ENCODE assay signal across 9 mouse cellular contexts in genomic region chr12:79625699-79626554, GRCm38 (mm10).
DNase-seq lines count a peak whose midpoint lies in the region; ATAC-seq and TF ChIP-seq lines count a peak whose summit lies in the region.
"Had no signal": no experiment of that assay in that cellular context is flagged by ENCODE, and none has a peak within 500 bp of the region (broad histone marks: within the 10 kb centered on the region; RNA-seq: fewer than 3 reads in every experiment).

No protein-coding gene starts in this region.

- H3K27me3 ChIP-seq in heart, embryonic 16.5 days (ENCODE audit: control insufficient read depth, insufficient read depth, low read length): no peaks in the 10 kb centered on the region
- H3K27me3 ChIP-seq: neural tube, embryonic 12.5 days had no signal

- H3K36me3 ChIP-seq in heart, embryonic 16.5 days (ENCODE audit: control insufficient read depth, insufficient read depth): no peaks in the 10 kb centered on the region
- H3K36me3 ChIP-seq: neural tube, embryonic 12.5 days had no signal

- no peak for TF ChIP-seq CTCF in layer of hippocampus, adult 2 months (conservative IDR thresholded peaks at IDR 0.05)

- H3K27ac ChIP-seq in layer of hippocampus, adult 2 months: peak overlapping the region; percentile 59; the same call in 1 of the 2 replicates
- peak overlapping the region; percentile 68 for H3K27ac ChIP-seq in heart, embryonic 16.5 days (ENCODE audit: low read length)
- H3K27ac ChIP-seq: neural tube, embryonic 12.5 days had no signal

- H3K4me3 ChIP-seq in layer of hippocampus, adult 2 months: no peak overlapping the region
- H3K4me3 ChIP-seq in heart, embryonic 16.5 days (ENCODE audit: low read length): no peak overlapping the region
- H3K4me3 ChIP-seq: neural tube, embryonic 12.5 days had no signal

- no peak for DNase-seq in layer of hippocampus, adult 2 months (ENCODE audit: low spot score in 2 of 2)
- DNase-seq in layer of hippocampus, postnatal 36 days: no peak
- DNase-seq in T-cell, adult 2 months (ENCODE audit: low spot score): peak; percentile 27
- DNase-seq in lung, postnatal 10 days: peak; percentile 45
- DNase-seq in Muller cell, postnatal 12 days (ENCODE audit: inconsistent ontology term): no peak
- no peak for DNase-seq in cerebellum, postnatal 14 days
- no peak for DNase-seq in layer of hippocampus, postnatal 14 days (ENCODE audit: low spot score in 2 of 2)

- no peak for ATAC-seq in heart, embryonic 16.5 days (replicated peaks; ENCODE audit: extremely low read depth, insufficient read depth, low FRiP score)

- peaks cover 12% of the 10 kb centered on the region for H3K4me1 ChIP-seq in heart, embryonic 16.5 days (ENCODE audit: control insufficient read depth, insufficient read depth, low read length)

- 50% methylated on average over 7 of the region's 7 CpGs for WGBS in heart, embryonic 16.5 days

- H3K4me2 ChIP-seq in heart, embryonic 16.5 days (ENCODE audit: low read depth, low read length): no peak overlapping the region
- H3K4me2 ChIP-seq: neural tube, embryonic 12.5 days had no signal

- no peaks in the 10 kb centered on the region for H3K9me3 ChIP-seq in heart, embryonic 16.5 days (replicated peaks; ENCODE audit: control insufficient read depth, low read length)
- H3K9me3 ChIP-seq: neural tube, embryonic 12.5 days had no signal

- no peak overlapping the region for H3K9ac ChIP-seq in heart, embryonic 16.5 days (ENCODE audit: low read length)
- H3K9ac ChIP-seq: neural tube, embryonic 12.5 days had no signal

Comparison
In these comparisons a context has a peak if more than half of its experiments do, and no peak if none do; other contexts are left out.
1. DNase-seq: peak in T-cell, adult 2 months (single experiment) and lung, postnatal 10 days (single experiment); none in layer of hippocampus, adult 2 months (0 of 2), layer of hippocampus, postnatal 36 days (0 of 2), Muller cell, postnatal 12 days (single experiment), cerebellum, postnatal 14 days (0 of 2) and layer of hippocampus, postnatal 14 days (0 of 2).